Mouse (Mus musculus): Measurements from ENCODE around the gene Ccdc92. TPM values are rescaled to one million over a fixed set of nuclear protein-coding genes. Genes with fewer than 3 reads are reported as not detected.

Ccdc92 gene
- total RNA-seq, 2 experiments from 2014 or later: 38.7 to 43.3 TPM

DNA sequence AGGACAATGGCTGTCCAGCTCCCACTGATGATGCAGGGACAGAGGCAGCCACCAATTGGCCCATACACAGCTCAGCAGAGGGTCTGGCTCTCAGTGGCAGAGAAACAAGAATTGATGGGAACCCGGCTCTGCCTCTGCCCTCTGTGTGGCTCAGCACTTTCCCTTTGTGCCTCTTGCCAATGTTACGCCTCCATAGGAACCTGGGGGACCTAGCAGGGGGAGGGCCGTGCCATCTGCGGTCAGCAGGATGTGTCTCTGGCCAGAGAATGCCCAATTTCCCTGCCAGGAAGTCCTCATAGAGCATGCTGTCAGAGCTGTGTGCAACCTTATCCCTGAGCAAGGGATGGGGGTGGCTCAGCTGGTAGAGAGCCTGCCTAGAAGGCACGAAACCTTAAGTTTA lies 47.4 kb downstream of the Ccdc92 start:
- intact Hi-C loops (cut with DNase I): no loop called here
- no peak for DNase-seq (ENCODE audit: extremely low spot score in 1 of 2, low spot score in 2 of 2)

GRCm38 (mm10) chr5:124812466-124812865 lies 49.8 kb downstream of the Ccdc92 start:
- DNase-seq (ENCODE audit: extremely low spot score in 1 of 2, low spot score in 2 of 2): no peak
- intact Hi-C loops (cut with DNase I): no loop called here

DNA sequence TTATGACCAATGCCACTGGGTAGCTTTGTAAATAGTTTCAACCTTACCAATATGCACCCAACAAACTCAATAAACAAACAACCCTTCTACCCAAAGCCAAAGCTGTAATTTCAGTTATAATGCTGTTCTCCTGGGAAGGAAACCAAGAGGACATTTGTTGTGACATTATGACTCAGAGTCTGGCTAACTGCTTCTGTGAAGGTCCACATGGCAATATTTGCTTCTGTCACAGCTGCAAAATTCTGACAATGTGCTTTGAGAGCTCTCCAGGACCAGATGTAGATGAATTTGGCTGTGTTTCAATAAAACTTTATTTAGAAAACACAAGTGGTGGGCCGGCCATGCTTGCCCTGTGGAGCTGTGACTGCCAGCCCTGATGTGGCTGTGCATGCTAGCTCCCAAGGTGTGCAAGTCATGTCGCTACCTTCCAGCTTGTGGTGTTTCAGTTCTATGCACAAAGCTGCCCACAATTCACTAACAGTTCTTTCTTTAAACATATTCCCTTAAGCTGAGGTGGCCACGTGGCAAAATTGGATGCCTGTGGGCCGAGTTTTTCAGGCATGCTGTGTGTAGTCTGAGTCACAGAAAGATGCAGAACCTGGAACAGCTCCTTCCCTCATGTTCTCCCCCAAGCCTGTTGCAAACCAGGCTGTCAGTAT lies 52.4 kb downstream of the Ccdc92 start:
- DNase-seq (ENCODE audit: extremely low spot score in 1 of 2, low spot score in 2 of 2): peak in 1 of 2 experiments; percentile 31
- intact Hi-C loops (cut with DNase I): no loop called here

- DNase-seq (ENCODE audit: extremely low spot score in 1 of 2, low spot score in 2 of 2): peak in 1 of 2 experiments; percentile 8
- intact Hi-C loops (cut with DNase I): no loop called here
Observed at GRCm38 (mm10) chr5:124792112-124792511, 70.1 kb downstream of the Ccdc92 start.

GRCm38 (mm10) chr5:124785650-124786049 lies 76.6 kb downstream of the Ccdc92 start:
- DNase-seq (ENCODE audit: extremely low spot score in 1 of 2, low spot score in 2 of 2): no peak
- intact Hi-C loops (cut with DNase I): no loop called here

Other genes starting within 250 kb of the Ccdc92 start
- gene Atp6v0a2, start 233.8 kb downstream of the Ccdc92 start, total RNA-seq (2021): 10 to 100 TPM; 44.5 to 45.2 TPM
- under 1 TPM; 0.75 to 0.90 TPM for gene Dnah10, start 137.3 kb downstream of the Ccdc92 start, total RNA-seq (2021)
- gene Zfp664, start 267 bp upstream of the Ccdc92 start, total RNA-seq (2021): 10 to 100 TPM; 46.4 to 49.7 TPM
- gene Rflna, start 140.8 kb upstream of the Ccdc92 start, total RNA-seq (2021): 1 to 10 TPM; 1.4 to 1.5 TPM

All from left cerebral cortex, postnatal 10 days (tissue).